ENCODE assay signal across 9 mouse cellular contexts in the genomic region with DNA sequence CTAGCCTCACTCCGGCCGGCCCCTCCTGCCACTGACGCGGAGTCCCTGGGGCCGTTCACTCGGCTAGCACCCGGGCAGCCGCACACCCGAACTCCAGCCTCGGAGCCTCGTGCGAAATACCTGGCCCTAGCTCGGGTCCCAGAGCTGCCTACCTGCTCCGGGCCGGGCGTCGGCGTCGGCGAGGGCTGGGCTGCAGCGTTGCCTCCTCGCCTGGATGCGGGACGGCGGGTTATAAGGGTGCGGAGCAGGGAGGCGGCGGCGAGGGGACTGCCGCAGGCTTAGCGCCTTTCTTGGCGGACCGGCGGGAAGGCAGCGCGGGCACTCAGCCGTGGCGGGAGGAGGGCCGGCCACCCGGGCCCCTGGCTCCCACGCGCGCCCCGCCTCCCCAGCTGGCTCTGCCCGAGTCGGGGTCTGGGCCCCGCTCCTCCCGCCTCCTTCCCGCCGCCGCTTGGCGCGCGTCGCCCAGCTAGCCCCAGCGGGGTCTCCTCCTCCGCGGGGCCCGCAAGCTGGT. TPM values are rescaled to one million over a fixed set of nuclear protein-coding genes. Genes with fewer than 3 reads are reported as not detected.
DNase-seq lines count a peak whose midpoint lies in the region; ATAC-seq and TF ChIP-seq lines count a peak whose summit lies in the region.
"Had no signal": no experiment of that assay in that cellular context is flagged by ENCODE, and none has a peak within 500 bp of the region (broad histone marks: within the 10 kb centered on the region; RNA-seq: fewer than 3 reads in every experiment).

No protein-coding gene starts in this region.

- peaks cover 41% of the 10 kb centered on the region for H3K79me2 ChIP-seq in CH12.LX (replicated peaks; ENCODE audit: control insufficient read depth, extremely low read depth, insufficient read depth, poor library complexity, severe bottlenecking)

- H3K27ac ChIP-seq in gastrocnemius, adult 2 months, result no peak overlapping the region
- H3K27ac ChIP-seq in CH12.LX (ENCODE audit: insufficient read depth, low read depth), result no peak overlapping the region
- H3K27ac ChIP-seq in embryonic facial prominence, embryonic 15.5 days (replicated peaks), result no peak overlapping the region
- H3K27ac ChIP-seq in olfactory bulb, adult 2 months (ENCODE audit: insufficient read depth, low read depth, low read length), result no peak overlapping the region

- peak overlapping the region; percentile 30 for H3K4me2 ChIP-seq in CH12.LX (ENCODE audit: insufficient read depth, low read depth, poor library complexity, severe bottlenecking)
- peak overlapping the region; percentile 93 for H3K4me2 ChIP-seq in embryonic facial prominence, embryonic 15.5 days (replicated peaks)

- TF ChIP-seq CTCF in gastrocnemius, adult 2 months (IDR thresholded peaks at IDR 0.05), result no peak
- no peak for TF ChIP-seq CTCF in CH12.LX (conservative IDR thresholded peaks at IDR 0.05 in 1 of 2, IDR thresholded peaks at IDR 0.05 in 1 of 2; ENCODE audit: low read depth in 2 of 2, low read length in 2 of 2)
- TF ChIP-seq CTCF in olfactory bulb, adult 2 months (IDR thresholded peaks at IDR 0.05; ENCODE audit: insufficient read depth, low read depth, low read length), result no peak

- dilution Hi-C loops in CH12.LX (cut with MboI; ENCODE audit: extremely low pct_ligation_motif_present, extremely low pct_unique_long_range_greater_than_20kb, low sequenced_read_pairs), result no loop called here

- TF ChIP-seq RAD21 in CH12.LX (IDR thresholded peaks at IDR 0.05; ENCODE audit: low read depth, low read length), result no peak

- under 1% methylated on average over 54 of the region's 59 CpGs for WGBS in embryonic facial prominence, embryonic 15.5 days
- under 1% methylated on average over 57 of the region's 59 CpGs for WGBS in olfactory bulb, adult 2 months

- no peak; the same call in 1 of the 2 replicates for TF ChIP-seq POLR2A in CH12.LX (IDR thresholded peaks at IDR 0.05; ENCODE audit: low read depth, low read length)
- no peak for TF ChIP-seq POLR2A in olfactory bulb, adult 2 months (IDR thresholded peaks at IDR 0.05; ENCODE audit: insufficient read depth, low read depth, low read length)

- in situ Hi-C loops in CH12.LX (cut with MboI; ENCODE audit: low pct_ligation_motif_present, low pct_unique_long_range_greater_than_20kb, low sequenced_read_pairs), result loop anchor here (25.0 kb wide), 1 partner anchor 798 kb away; the partner anchor contains the start of gene Tnfrsf14

- peaks cover 36% of the 10 kb centered on the region for H3K27me3 ChIP-seq in CH12.LX (replicated peaks)
- peaks cover 64% of the 10 kb centered on the region for H3K27me3 ChIP-seq in embryonic facial prominence, embryonic 15.5 days

- intact Hi-C loops in gastrocnemius, adult 2 months (cut with DNase I), result no loop called here
- intact Hi-C loops in gastrocnemius, postnatal 14 days (cut with DNase I; ENCODE audit: low total_unique reads), result no loop called here

- H3K4me1 ChIP-seq in CH12.LX (ENCODE audit: control insufficient read depth in 1 of 2, insufficient read depth in 2 of 2), result peaks cover 23 to 76% of the 10 kb centered on the region in 2 experiments
- H3K4me1 ChIP-seq in embryonic facial prominence, embryonic 15.5 days, result peaks cover 39% of the 10 kb centered on the region
- peaks cover 23% of the 10 kb centered on the region for H3K4me1 ChIP-seq in olfactory bulb, adult 2 months (ENCODE audit: control insufficient read depth, insufficient read depth, low read length)

- peak overlapping the region; percentile 89 for H3K4me3 ChIP-seq in gastrocnemius, adult 2 months
- H3K4me3 ChIP-seq in CH12.LX (replicated peaks in 1 of 3; ENCODE audit: low read depth in 2 of 3, low read length in 2 of 3, poor library complexity in 1 of 3), result peak overlapping the region; percentile 49 to 71 (median 61)
- H3K4me3 ChIP-seq in embryonic facial prominence, embryonic 15.5 days (replicated peaks), result peak overlapping the region; percentile 44
- H3K4me3 ChIP-seq in olfactory bulb, adult 2 months (ENCODE audit: insufficient read depth, low read depth, low read length), result peak overlapping the region; percentile 28

- TF ChIP-seq EP300 in CH12.LX (IDR thresholded peaks at IDR 0.05; ENCODE audit: low read length), result no peak

- ATAC-seq in embryonic facial prominence, embryonic 15.5 days (ENCODE audit: insufficient number of reproducible peaks, low FRiP score, low TSS enrichment, low read depth), result no peak

- peaks cover 10% of the 10 kb centered on the region for H3K9me3 ChIP-seq in CH12.LX (replicated peaks; ENCODE audit: low read length)
- H3K9me3 ChIP-seq in embryonic facial prominence, embryonic 15.5 days (replicated peaks), result no peaks in the 10 kb centered on the region

- peak; percentile 27 for DNase-seq in gastrocnemius, adult 2 months
- no peak for DNase-seq in gastrocnemius, adult 18-20 months (ENCODE audit: low spot score)
- no peak for DNase-seq in CH12.LX (ENCODE audit: extremely low read depth)
- DNase-seq in kidney, postnatal 14 days, result peak; percentile 41
- no peak for DNase-seq in testis, postnatal 14 days (ENCODE audit: low spot score)
- no peak for DNase-seq in gastrocnemius, postnatal 14 days

- H3K9ac ChIP-seq in CH12.LX (ENCODE audit: insufficient read depth, low read depth), result peak overlapping the region; percentile 31
- peak overlapping the region; percentile 18; the same call in 1 of the 2 replicates for H3K9ac ChIP-seq in embryonic facial prominence, embryonic 15.5 days

- H3K36me3 ChIP-seq in CH12.LX (replicated peaks in 1 of 2; ENCODE audit: control insufficient read depth in 1 of 2, insufficient read depth in 1 of 2, low read length in 1 of 2), result peaks cover 0 to 7% of the 10 kb centered on the region in 2 experiments
- H3K36me3 ChIP-seq in embryonic facial prominence, embryonic 15.5 days, result no peaks in the 10 kb centered on the region

TF ChIP-seq in CH12.LX, 34 proteins besides CTCF, POLR2A, EP300 and RAD21:
- TF ChIP-seq SMC3 (IDR thresholded peaks at IDR 0.05; ENCODE audit: low read depth, low read length), result no peak
- TF ChIP-seq ZMIZ1 (IDR thresholded peaks at IDR 0.05; ENCODE audit: low read depth, low read length), result peak; percentile 18; the same call in 1 of the 2 replicates
- peak; percentile 48; the same call in 1 of the 2 replicates for TF ChIP-seq UBTF (IDR thresholded peaks at IDR 0.05; ENCODE audit: low read depth, low read length)

RNA-seq across cellular contexts. Expression of gene Trp73, which starts 0.3 kb away (rescaled TPM):
- total RNA-seq in gastrocnemius, adult 2 months (2021), result not detected
- total RNA-seq in gastrocnemius, adult 18-20 months (2021), result not detected
- total RNA-seq in CH12.LX (2012; rRNA removed), result 27.7 and 34.3 TPM in 2 replicates
- 12.5 and 14.0 TPM in 2 replicates for total RNA-seq in CH12.LX (2014; rRNA removed)
- 19.0 and 30.0 TPM in 2 replicates for polyA plus RNA-seq in CH12.LX (2012; ENCODE audit: insufficient read length, low read depth)
- polyA plus RNA-seq in embryonic facial prominence, embryonic 15.5 days (2015; fragmentation: Nextera tagmentation; extraction: Ambion mirVana), result 9.3 and 9.8 TPM in 2 replicates
- not detected in 2 replicates for polyA plus RNA-seq in olfactory bulb, adult 2 months (2012; ENCODE audit: insufficient read depth, insufficient read length, low replicate concordance, missing spikeins)
- under 1 TPM in 1 of 2 experiments, not detected in 1; 0.10 TPM for total RNA-seq in gastrocnemius, postnatal 14 days (2021)
- polyA plus RNA-seq: G1E had no signal

RNA-seq across cellular contexts. Expression of gene Wrap73, which starts 2.4 kb away (rescaled TPM):
- 10 to 100 TPM; 10.6 to 10.8 TPM for total RNA-seq in gastrocnemius, adult 2 months (2021)
- total RNA-seq in gastrocnemius, adult 18-20 months (2021), result 10 to 100 TPM; 12.0 to 12.9 TPM
- total RNA-seq in CH12.LX (2012; rRNA removed), result 70.1 and 77.6 TPM in 2 replicates
- total RNA-seq in CH12.LX (2014; rRNA removed), result 42.4 and 49.3 TPM in 2 replicates
- polyA plus RNA-seq in CH12.LX (2012; ENCODE audit: insufficient read length, low read depth), result 31.5 and 32.1 TPM in 2 replicates
- 44.1 and 44.6 TPM in 2 replicates for polyA plus RNA-seq in embryonic facial prominence, embryonic 15.5 days (2015; fragmentation: Nextera tagmentation; extraction: Ambion mirVana)
- polyA plus RNA-seq in olfactory bulb, adult 2 months (2012; ENCODE audit: insufficient read depth, insufficient read length, low replicate concordance, missing spikeins), result not detected in 2 replicates
- 1 to 10 TPM; 7.7 to 8.8 TPM for total RNA-seq in gastrocnemius, postnatal 14 days (2021)

RNA-seq across cellular contexts. Expression of gene Tprgl, which starts 20.7 kb away (rescaled TPM):
- 100 to 1,000 TPM in 1 of 2 experiments, 10 to 100 TPM in 1; 86.9 to 109 TPM for total RNA-seq in gastrocnemius, adult 2 months (2021)
- total RNA-seq in gastrocnemius, adult 18-20 months (2021), result 100 to 1,000 TPM in 1 of 2 experiments, 10 to 100 TPM in 1; 93.9 to 108 TPM
- total RNA-seq in CH12.LX (2012; rRNA removed) (47.5 and 48.6 TPM in 2 replicates), CH12.LX (2014; rRNA removed) (64.1 and 64.5 TPM in 2 replicates)
- polyA plus RNA-seq in CH12.LX (2012; ENCODE audit: insufficient read length, low read depth), result 62.5 and 67.8 TPM in 2 replicates
- 154 and 159 TPM in 2 replicates for polyA plus RNA-seq in embryonic facial prominence, embryonic 15.5 days (2015; fragmentation: Nextera tagmentation; extraction: Ambion mirVana)
- polyA plus RNA-seq in olfactory bulb, adult 2 months (2012; ENCODE audit: insufficient read depth, insufficient read length, low replicate concordance, missing spikeins), result not detected in 2 replicates
- 10 to 100 TPM; 81.7 to 84.5 TPM for total RNA-seq in gastrocnemius, postnatal 14 days (2021)

RNA-seq across cellular contexts. Expression of gene Megf6, which starts 30.8 kb away (rescaled TPM):
- under 1 TPM; 0.15 to 0.70 TPM for total RNA-seq in gastrocnemius, adult 2 months (2021)
- total RNA-seq in gastrocnemius, adult 18-20 months (2021), result under 1 TPM; 0.25 to 0.40 TPM
- total RNA-seq in CH12.LX (2012; rRNA removed) (not detected in 2 replicates), CH12.LX (2014; rRNA removed) (not detected in 2 replicates)
- not detected in 2 replicates for polyA plus RNA-seq in CH12.LX (2012; ENCODE audit: insufficient read length, low read depth)
- 146 and 154 TPM in 2 replicates for polyA plus RNA-seq in embryonic facial prominence, embryonic 15.5 days (2015; fragmentation: Nextera tagmentation; extraction: Ambion mirVana)
- not detected in 2 replicates for polyA plus RNA-seq in olfactory bulb, adult 2 months (2012; ENCODE audit: insufficient read depth, insufficient read length, low replicate concordance, missing spikeins)
- total RNA-seq in gastrocnemius, postnatal 14 days (2021), result 1 to 10 TPM; 2.9 to 3.4 TPM

Comparison
In these comparisons a context has a peak if more than half of its experiments do, and no peak if none do; other contexts are left out.
1. DNase-seq: peak in gastrocnemius, adult 2 months (single experiment) and kidney, postnatal 14 days (single experiment); none in gastrocnemius, adult 18-20 months (single experiment), CH12.LX (single experiment), testis, postnatal 14 days (single experiment) and gastrocnemius, postnatal 14 days (single experiment).
2. H3K4me3 ChIP-seq: peak in every context shown above with its lines; median percentile 89 in gastrocnemius, adult 2 months; 61 in CH12.LX; 44 in embryonic facial prominence, embryonic 15.5 days; 28 in olfactory bulb, adult 2 months.
3. RNA of gene Trp73, which starts 0.3 kb away (total RNA-seq): 12.5 to 34.3 TPM in CH12.LX; 0.10 TPM in gastrocnemius, postnatal 14 days, not detected in gastrocnemius, adult 2 months and not detected in gastrocnemius, adult 18-20 months; every median in the first group is over 10 times any median in the second.